Mouse (Mus musculus): ENCODE data around the gene Gm10644. TPM values are rescaled to one million over a fixed set of nuclear protein-coding genes. Genes with fewer than 3 reads are reported as not detected.
"Not testable (repeated sequence)": the region's sequence is repeated elsewhere in the genome, so short reads cannot be mapped to it uniquely, and the experiment has no call there.

The Gm10644 gene
- total RNA-seq, 1 experiment from 2014 or later = 0.10 TPM

- ATAC-seq (replicated peaks; ENCODE audit: insufficient number of reproducible peaks, low FRiP score, low TSS enrichment, poor library complexity, severe bottlenecking) = not testable (repeated sequence)
Measured at GRCm38 (mm10) chr8:83983222-83983621, 28.2 kb upstream of the Gm10644 start.

- ATAC-seq (replicated peaks; ENCODE audit: insufficient number of reproducible peaks, low FRiP score, low TSS enrichment, poor library complexity, severe bottlenecking) = no peak
Measured at GRCm38 (mm10) chr8:83982449-83982848, 27.4 kb upstream of the Gm10644 start.

- ATAC-seq (replicated peaks; ENCODE audit: insufficient number of reproducible peaks, low FRiP score, low TSS enrichment, poor library complexity, severe bottlenecking) = no peak
Measured at GRCm38 (mm10) chr8:83981533-83981932, 26.5 kb upstream of the Gm10644 start.

- no peak for ATAC-seq (replicated peaks; ENCODE audit: insufficient number of reproducible peaks, low FRiP score, low TSS enrichment, poor library complexity, severe bottlenecking)
Measured at GRCm38 (mm10) chr8:83980845-83981244, 25.8 kb upstream of the Gm10644 start.

DNA sequence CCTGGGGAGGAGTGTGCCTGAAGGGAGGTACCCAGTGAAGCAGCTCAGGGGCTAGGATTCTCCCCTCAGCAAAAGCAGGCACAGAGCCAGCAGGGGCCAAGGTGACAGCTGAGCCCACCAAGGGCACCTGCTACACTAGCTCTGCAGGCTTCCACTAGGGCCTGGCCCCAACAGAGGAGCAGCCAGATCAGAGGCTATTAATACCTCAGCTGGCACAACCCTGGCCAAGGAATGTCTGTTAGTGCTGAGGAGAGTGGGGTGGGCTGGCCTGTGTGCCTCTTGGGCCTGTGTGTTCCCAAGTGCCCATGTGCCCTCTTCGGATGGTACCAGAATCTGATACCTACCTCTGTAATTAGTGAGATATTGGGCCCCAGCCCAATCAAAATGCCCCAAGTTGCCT is 25.2 kb upstream of the Gm10644 start:
- ATAC-seq (replicated peaks; ENCODE audit: insufficient number of reproducible peaks, low FRiP score, low TSS enrichment, poor library complexity, severe bottlenecking) = no peak

DNA sequence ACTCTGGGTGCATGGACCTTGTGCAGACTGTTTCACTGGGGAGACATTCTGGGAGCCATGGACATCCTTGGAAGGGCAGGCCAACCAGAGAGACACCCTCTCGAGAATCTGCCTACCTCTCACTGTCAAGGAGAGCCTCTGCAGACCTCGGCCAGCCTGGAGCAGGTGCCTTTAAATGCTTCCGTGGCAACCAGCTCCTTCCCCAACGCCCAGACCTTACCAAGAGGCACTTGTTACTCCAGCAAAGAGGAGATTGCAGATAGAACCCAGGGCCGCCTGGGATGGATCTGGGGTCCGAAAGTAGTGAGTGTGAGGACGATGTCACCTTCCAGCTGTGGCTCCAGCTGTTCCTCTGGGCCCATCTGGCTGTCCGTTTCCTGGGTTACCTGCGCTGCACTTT is 23.2 kb upstream of the Gm10644 start:
- no peak for ATAC-seq (replicated peaks; ENCODE audit: insufficient number of reproducible peaks, low FRiP score, low TSS enrichment, poor library complexity, severe bottlenecking)

DNA sequence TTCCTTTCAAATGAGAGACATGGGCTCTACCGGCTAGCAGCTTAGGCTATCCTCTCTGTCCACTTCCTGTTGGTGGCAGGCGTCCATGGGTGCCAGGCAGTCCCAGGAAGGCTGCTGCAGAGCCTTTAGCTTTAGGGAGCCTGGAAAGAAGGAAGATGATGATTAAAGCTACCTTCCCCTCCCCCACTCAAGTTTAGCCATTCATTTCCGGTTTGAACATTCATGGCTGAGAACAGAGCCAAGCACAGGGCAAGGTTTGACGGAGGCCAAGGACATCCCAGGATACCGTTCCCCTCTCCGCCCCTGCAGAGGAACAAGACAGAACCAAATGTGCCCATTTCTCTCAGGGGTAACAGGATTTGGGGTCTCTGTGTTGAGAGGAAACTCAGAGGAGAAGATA is 22.6 kb upstream of the Gm10644 start:
- no peak for ATAC-seq (replicated peaks; ENCODE audit: insufficient number of reproducible peaks, low FRiP score, low TSS enrichment, poor library complexity, severe bottlenecking)

DNA sequence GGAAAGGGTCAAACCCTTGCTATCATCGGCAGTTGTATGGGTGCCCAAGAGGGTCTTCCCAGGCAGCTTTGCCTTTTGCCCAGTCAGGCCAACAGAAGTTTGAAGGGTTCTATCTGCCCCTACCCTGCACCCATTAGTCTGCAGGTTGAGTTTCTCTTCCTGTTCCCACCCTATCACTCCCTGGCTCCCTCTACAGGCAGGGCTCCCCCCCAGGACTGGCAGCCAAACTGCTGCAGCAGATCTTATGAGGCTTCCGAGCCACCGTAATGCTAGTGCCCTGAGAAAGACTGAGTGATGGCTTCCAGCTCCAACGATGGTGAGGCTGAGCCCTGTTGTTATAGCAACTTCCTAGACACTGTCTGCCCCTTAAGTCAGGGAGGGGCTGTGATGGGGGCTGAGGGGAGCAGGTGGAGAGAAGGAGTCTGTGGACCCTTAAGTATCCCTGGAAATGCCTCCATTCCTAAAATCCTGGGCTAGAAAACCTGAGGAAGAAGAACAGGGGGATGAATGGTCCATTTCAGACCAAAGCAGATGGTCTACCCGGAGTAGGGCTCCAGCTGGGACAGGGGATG is 21.9 kb upstream of the Gm10644 start:
- no peak for ATAC-seq (replicated peaks; ENCODE audit: insufficient number of reproducible peaks, low FRiP score, low TSS enrichment, poor library complexity, severe bottlenecking)

GRCm38 (mm10) chr8:83976101-83976630 is 21.2 kb upstream of the Gm10644 start:
- no peak for ATAC-seq (replicated peaks; ENCODE audit: insufficient number of reproducible peaks, low FRiP score, low TSS enrichment, poor library complexity, severe bottlenecking)

DNA sequence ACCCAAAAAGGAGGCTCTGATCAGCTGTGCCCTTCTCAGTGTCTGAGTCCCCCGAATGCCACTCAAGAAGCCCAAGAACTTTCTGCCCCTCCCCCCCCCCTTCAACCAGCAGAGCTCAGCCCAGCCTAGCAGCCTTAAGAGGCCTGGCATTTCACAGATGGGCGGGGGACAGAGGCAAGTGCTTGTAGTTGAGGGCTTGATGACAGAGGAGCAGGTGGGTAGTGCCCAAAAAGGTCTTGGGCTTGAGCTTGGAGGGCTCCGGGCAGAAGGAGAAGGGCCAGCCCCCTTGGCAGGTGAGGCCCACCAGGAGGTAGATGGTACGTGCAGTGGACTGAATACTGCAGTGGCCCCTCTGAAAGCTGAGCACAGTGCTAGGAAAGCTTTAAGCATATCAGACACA is 19.5 kb upstream of the Gm10644 start:
- ATAC-seq (replicated peaks; ENCODE audit: insufficient number of reproducible peaks, low FRiP score, low TSS enrichment, poor library complexity, severe bottlenecking) = no peak

- no peak for ATAC-seq (replicated peaks; ENCODE audit: insufficient number of reproducible peaks, low FRiP score, low TSS enrichment, poor library complexity, severe bottlenecking)
Measured at GRCm38 (mm10) chr8:83973161-83974031, 18.4 kb upstream of the Gm10644 start.

DNA sequence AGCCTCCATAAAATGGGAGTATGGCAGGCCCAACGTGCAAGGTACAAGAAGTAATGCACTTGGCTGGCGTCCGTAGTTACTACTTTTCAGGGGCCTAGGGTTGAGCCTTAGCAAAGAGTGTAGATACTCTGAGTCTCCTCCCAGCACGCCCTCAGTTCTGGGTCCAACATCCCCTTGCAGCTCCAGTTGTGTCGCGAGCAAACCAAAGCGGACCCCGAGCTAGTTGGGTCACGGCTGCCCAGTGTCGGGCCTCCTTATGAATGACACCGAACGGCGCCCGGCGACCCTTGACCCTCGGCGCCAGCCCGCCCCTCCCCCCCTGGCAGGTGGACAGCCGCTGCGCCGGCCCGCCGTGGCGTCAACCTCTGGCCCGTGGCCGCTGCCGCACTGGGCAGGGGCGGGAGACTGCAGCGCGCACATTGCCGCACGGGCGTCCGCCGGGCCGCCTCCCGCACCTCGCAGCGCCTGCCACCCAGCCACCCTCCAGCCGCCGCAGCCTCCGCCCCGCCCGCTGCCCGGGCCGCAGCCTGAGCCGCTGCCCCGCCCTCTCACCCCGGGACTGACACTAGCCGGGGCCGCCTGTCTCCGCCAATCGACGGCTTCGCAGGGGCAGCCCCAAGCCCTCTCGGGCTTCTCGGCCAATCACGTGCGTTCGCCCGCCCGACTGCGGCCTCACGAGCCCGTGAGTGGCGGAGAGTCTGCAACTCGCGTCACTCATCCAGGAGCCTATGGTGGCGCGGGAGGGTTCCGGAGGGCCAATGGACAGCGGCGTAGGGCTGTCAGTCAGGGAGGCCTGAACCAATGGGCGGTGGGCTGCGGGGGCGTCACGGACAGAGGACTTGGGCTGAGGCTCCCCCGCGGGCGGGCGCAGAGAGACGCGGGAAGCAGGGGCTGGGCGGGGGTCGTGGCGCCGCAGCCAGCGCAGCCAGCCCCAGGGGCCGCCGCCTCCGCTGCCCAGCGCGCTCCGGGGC is 17.4 kb upstream of the Gm10644 start, which contains the start of gene Prkaca:
Gene Prkaca, plus strand, starts transcription at position 844 of the 971 bp plus-strand sequence.
- ATAC-seq (replicated peaks; ENCODE audit: insufficient number of reproducible peaks, low FRiP score, low TSS enrichment, poor library complexity, severe bottlenecking) = peak; percentile 99

GRCm38 (mm10) chr8:83971661-83972060 is 16.7 kb upstream of the Gm10644 start:
- no peak for ATAC-seq (replicated peaks; ENCODE audit: insufficient number of reproducible peaks, low FRiP score, low TSS enrichment, poor library complexity, severe bottlenecking)

GRCm38 (mm10) chr8:83971121-83971520 is 16.1 kb upstream of the Gm10644 start:
- ATAC-seq (replicated peaks; ENCODE audit: insufficient number of reproducible peaks, low FRiP score, low TSS enrichment, poor library complexity, severe bottlenecking) = no peak

- ATAC-seq (replicated peaks; ENCODE audit: insufficient number of reproducible peaks, low FRiP score, low TSS enrichment, poor library complexity, severe bottlenecking) = no peak
Measured at GRCm38 (mm10) chr8:83967701-83968100, 12.7 kb upstream of the Gm10644 start.

- ATAC-seq (replicated peaks; ENCODE audit: insufficient number of reproducible peaks, low FRiP score, low TSS enrichment, poor library complexity, severe bottlenecking) = no peak
Measured at GRCm38 (mm10) chr8:83964015-83964765, 9.2 kb upstream of the Gm10644 start.

DNA sequence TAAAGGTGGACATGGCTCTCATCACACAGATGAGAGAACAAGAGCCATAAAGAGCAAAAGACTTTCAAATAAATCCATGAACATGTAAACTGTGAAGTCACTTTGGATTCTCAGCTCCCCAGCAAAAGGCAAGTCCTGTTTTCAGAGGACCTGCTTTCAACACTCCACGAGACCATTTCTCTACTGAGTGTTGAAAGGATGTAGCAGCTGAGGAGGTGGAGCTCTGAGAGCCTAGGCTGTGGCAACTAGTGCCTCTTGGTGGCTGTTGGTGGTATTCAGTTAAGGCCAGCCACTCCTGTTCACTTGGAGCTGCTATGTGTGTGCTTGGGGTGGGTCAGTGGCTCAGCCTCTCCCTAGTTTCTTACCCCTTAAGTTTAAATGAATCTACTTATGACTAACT is 1.8 kb upstream of the Gm10644 start:
- ATAC-seq (replicated peaks; ENCODE audit: insufficient number of reproducible peaks, low FRiP score, low TSS enrichment, poor library complexity, severe bottlenecking) = no peak

DNA sequence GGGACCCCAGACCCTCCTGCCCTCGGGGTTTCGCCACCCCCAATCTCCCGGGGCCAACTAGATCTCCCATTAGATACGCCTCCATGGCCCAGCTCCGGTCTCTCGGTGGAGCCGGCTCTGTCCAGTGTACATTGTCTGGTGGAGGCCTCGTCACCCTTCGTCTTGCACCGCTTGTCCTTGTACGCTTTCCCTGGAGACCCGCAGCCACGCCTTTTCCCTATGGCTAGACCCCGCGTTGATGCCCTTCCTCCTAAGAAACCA is 883 bp upstream of the Gm10644 start:
- no peak for ATAC-seq (replicated peaks; ENCODE audit: insufficient number of reproducible peaks, low FRiP score, low TSS enrichment, poor library complexity, severe bottlenecking)

DNA sequence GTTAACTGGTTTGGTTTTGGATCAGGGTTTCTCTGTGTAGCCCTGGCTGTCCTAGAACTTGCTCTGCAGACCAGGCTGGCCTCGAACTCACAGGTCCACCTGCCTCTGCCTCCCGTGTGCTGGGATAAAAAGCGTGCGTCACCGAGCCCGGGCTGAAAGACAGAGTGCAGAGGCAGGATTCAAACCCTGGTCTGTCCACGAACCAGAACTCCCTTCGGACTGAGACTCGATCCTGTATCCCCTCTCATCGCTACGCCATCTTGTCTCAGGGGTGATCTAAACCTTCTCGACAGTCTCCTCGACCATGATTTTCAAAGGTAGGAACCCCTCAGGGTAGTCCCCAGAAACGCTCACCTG is 278 bp downstream of the Gm10644 start:
- ATAC-seq (replicated peaks; ENCODE audit: insufficient number of reproducible peaks, low FRiP score, low TSS enrichment, poor library complexity, severe bottlenecking) = no peak; the same call in 1 of the 2 replicates
